Mouse (Mus musculus): ENCODE data around the gene Ddah1.

DNA sequence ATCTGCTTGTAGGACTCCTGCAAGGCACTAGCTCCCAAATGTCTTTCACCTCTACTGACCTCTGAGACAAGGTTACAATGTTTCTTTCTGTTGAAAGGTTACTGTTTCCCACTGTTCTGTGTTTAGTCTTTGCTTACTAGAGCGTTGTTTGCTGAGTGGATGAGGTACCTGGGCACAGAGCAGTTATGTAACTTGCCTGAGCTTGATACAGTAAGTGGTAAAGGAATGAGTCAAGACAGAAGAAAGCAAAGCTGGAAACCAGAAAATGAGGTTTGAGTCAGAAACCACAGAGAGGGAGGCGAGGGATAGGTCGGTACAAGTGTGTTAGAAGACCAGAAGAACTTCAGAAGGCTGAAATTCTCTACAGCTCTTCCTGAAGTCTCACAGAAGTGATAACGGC lies 158.4 kb downstream of the Ddah1 start:
- TF ChIP-seq FLI1 (IDR thresholded peaks at IDR 0.05; ENCODE audit: low read length), result no peak
- no peak for TF ChIP-seq GATA1 (IDR thresholded peaks at IDR 0.05; ENCODE audit: borderline replicate concordance, low read length)

Measured in megakaryocyte, embryonic 14.5 days (primary cell).